Mouse (Mus musculus): ENCODE measurements at regions not wholly inside any gene's neighbourhood (a gene's known extent, or its start where the extent isn't known, plus 50 kb on each side); places are given as distances from the start of the nearest gene placed in this dataset.

- TF ChIP-seq CTCF (conservative IDR thresholded peaks at IDR 0.05; ENCODE audit: insufficient read depth, insufficient read length, low read depth, low read length) (no peak), POLR2A (IDR thresholded peaks at IDR 0.05; ENCODE audit: low read depth, low read length) (no peak)
Measured at GRCm38 (mm10) chr1:60618389-60618788, 51.5 kb upstream of the Raph1 start.

Data from kidney, adult 2 months (tissue).